Mouse (Mus musculus) CH12.LX (cell line): ENCODE data around the gene Nmnat2.

ENCODE experiments used
- CTCF ChIP-seq, 2 experiments: IDR thresholded peaks in 1 of 2; conservative IDR thresholded peaks in 1 of 2; 2 replicates each; pipeline ENCODE4 v1.5.1; 2011 to 2012; ENCODE audit warnings: low read depth in 2 of 2, low read length in 2 of 2, improper control_type of control experiment in 1 of 2, inconsistent platforms in 1 of 2, mild to moderate bottlenecking in 1 of 2, moderate library complexity in 1 of 2
- E2F4 ChIP-seq: IDR thresholded peaks from 2 replicates; pipeline ENCODE4 v1.6.1; 2011; ENCODE audit warnings: low read depth, low read length, improper control_type of control experiment; ENCODE audit not compliant: insufficient replicate concordance
- ELF1 ChIP-seq: IDR thresholded peaks from 2 replicates; pipeline ENCODE4 v1.6.1; 2014; ENCODE audit warnings: low read depth, mild to moderate bottlenecking, inconsistent platforms, low read length, improper control_type of control experiment
- EP300 ChIP-seq: IDR thresholded peaks from 2 replicates; pipeline ENCODE4 v1.6.1; 2011; ENCODE audit warnings: low read length, improper control_type of control experiment
- HCFC1 ChIP-seq: IDR thresholded peaks from 2 replicates; pipeline ENCODE4 v1.6.1; 2012; ENCODE audit warnings: low read depth, mild to moderate bottlenecking, inconsistent platforms, low read length, improper control_type of control experiment
- MAX ChIP-seq: IDR thresholded peaks from 2 replicates; pipeline ENCODE4 v1.6.1; 2011; ENCODE audit warnings: low read length, improper control_type of control experiment
- MAZ ChIP-seq: IDR thresholded peaks from 2 replicates; pipeline ENCODE4 v1.6.1; 2012; ENCODE audit warnings: low read depth, mild to moderate bottlenecking, inconsistent platforms, low read length, improper control_type of control experiment, moderate library complexity
- POLR2A ChIP-seq: IDR thresholded peaks from 2 replicates; pipeline ENCODE4 v1.6.1; 2011; ENCODE audit warnings: low read depth, mild to moderate bottlenecking, improper control_type of control experiment, low read length
- TCF12 ChIP-seq: IDR thresholded peaks from 2 replicates; pipeline ENCODE4 v1.6.1; 2014; ENCODE audit warnings: low read depth, mild to moderate bottlenecking, inconsistent platforms, low read length, improper control_type of control experiment
- USF2 ChIP-seq: conservative IDR thresholded peaks from 2 replicates; pipeline ENCODE4 v1.6.1; 2011; ENCODE audit warnings: low read depth, low read length, improper control_type of control experiment

DNA sequence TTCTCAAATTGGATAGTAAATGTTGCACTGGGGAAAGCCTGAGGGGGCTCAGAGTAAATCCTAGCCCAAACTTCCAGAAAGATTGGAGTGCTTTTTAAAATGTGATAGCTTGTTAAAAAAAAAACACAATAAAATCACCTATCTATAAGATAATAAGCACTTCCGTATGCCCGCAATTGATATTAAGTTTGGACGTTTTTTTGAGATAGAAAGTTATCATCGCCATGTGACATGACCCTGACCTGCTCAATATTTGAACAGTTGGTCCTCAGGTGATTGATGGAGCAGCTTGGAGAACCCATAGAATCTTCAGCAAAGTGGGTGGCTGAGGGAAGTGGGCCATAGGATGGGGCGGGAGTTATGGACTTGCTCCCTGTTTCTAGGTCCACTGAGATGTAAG is 52.5 kb downstream of the Nmnat2 start:
- TF ChIP-seq CTCF (conservative IDR thresholded peaks at IDR 0.05 in 1 of 2, IDR thresholded peaks at IDR 0.05 in 1 of 2; ENCODE audit: low read depth in 2 of 2, low read length in 2 of 2): no peak
- no peak for TF ChIP-seq USF2
- no peak for TF ChIP-seq POLR2A
- TF ChIP-seq EP300: no peak
- TF ChIP-seq MAZ: no peak
- TF ChIP-seq ELF1: no peak
- no peak for TF ChIP-seq TCF12
- TF ChIP-seq MAX: no peak
- no peak for TF ChIP-seq E2F4
- TF ChIP-seq HCFC1: no peak
